9 mouse cellular contexts compared by ENCODE assay signal in the genomic region with DNA sequence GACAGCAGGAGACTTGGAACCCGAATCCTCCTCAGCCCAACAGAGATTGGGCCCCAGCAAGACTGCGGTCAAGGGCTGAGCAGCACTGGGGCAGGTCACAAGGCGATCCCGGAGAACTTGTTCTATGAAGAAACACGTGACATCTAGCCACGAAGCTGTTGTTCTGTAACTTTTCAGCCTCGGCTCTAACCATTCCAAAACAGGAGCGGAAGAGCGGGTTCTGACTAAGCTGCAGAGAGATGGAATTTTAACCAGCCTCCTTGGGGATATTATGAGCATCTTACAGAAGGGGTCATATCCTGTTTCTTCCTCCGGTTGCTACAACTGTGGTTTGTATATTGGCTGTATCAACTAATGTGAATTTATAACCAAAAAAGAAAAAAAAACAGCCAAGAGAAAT. TPM values are rescaled to one million over a fixed set of nuclear protein-coding genes. Genes with fewer than 3 reads are reported as not detected.
DNase-seq lines count a peak whose midpoint lies in the region; ATAC-seq and TF ChIP-seq lines count a peak whose summit lies in the region.
"Had no signal": no experiment of that assay in that cellular context is flagged by ENCODE, and none has a peak within 500 bp of the region (broad histone marks: within the 10 kb centered on the region; RNA-seq: fewer than 3 reads in every experiment).

No protein-coding gene starts in this region.

- no peak overlapping the region for H3K27ac ChIP-seq in forebrain, embryonic 11.5 days (ENCODE audit: low read depth, low read length)
- H3K27ac ChIP-seq in intestine, postnatal 0 days (ENCODE audit: low read depth, low read length): peak overlapping the region; percentile 28; the same call in 1 of the 2 replicates
- H3K27ac ChIP-seq: liver, embryonic 15.5 days had no signal

- peaks cover 2% of the 10 kb centered on the region; the same call in 1 of the 2 replicates for H3K4me1 ChIP-seq in forebrain, embryonic 11.5 days (replicated peaks; ENCODE audit: control insufficient read depth, insufficient read depth, low read length)
- H3K4me1 ChIP-seq in intestine, postnatal 0 days (replicated peaks; ENCODE audit: control insufficient read depth, insufficient read depth, low read length): no peaks in the 10 kb centered on the region
- H3K4me1 ChIP-seq: liver, embryonic 15.5 days had no signal

- H3K4me2 ChIP-seq in forebrain, embryonic 11.5 days (ENCODE audit: low read depth, low read length, severe bottlenecking): no peak overlapping the region
- peak overlapping the region; percentile 7; the same call in 1 of the 2 replicates for H3K4me2 ChIP-seq in intestine, postnatal 0 days (replicated peaks; ENCODE audit: low read depth)
- H3K4me2 ChIP-seq: liver, embryonic 15.5 days had no signal

- H3K27me3 ChIP-seq in forebrain, embryonic 11.5 days (ENCODE audit: control insufficient read depth, insufficient read depth, low read length): no peaks in the 10 kb centered on the region
- H3K27me3 ChIP-seq in intestine, postnatal 0 days (replicated peaks; ENCODE audit: control insufficient read depth, insufficient read depth, low read length): no peaks in the 10 kb centered on the region
- H3K27me3 ChIP-seq: liver, embryonic 15.5 days had no signal

- ATAC-seq in forebrain, embryonic 11.5 days (replicated peaks; ENCODE audit: low FRiP score): 0 out of 2 replicates have a peak, but pooled peaks have one; percentile 27
- ATAC-seq in intestine, postnatal 0 days: no peak
- no peak for ATAC-seq in monocyte, adult 5-6 weeks (replicated peaks; ENCODE audit: insufficient number of reproducible peaks, low FRiP score, low TSS enrichment, poor library complexity, severe bottlenecking)

- no peaks in the 10 kb centered on the region for H3K9me3 ChIP-seq in forebrain, embryonic 11.5 days (ENCODE audit: control insufficient read depth, low read length)
- no peaks in the 10 kb centered on the region for H3K9me3 ChIP-seq in intestine, postnatal 0 days (ENCODE audit: control insufficient read depth)
- H3K9me3 ChIP-seq: liver, embryonic 15.5 days had no signal

- no peak overlapping the region for H3K4me3 ChIP-seq in forebrain, embryonic 11.5 days (ENCODE audit: low read depth, low read length)
- H3K4me3 ChIP-seq in intestine, postnatal 0 days (ENCODE audit: low read depth, low read length): no peak overlapping the region
- H3K4me3 ChIP-seq: liver, embryonic 15.5 days had no signal

- H3K36me3 ChIP-seq in forebrain, embryonic 11.5 days (ENCODE audit: control insufficient read depth, insufficient read depth, low read length): no peaks in the 10 kb centered on the region
- H3K36me3 ChIP-seq in intestine, postnatal 0 days (ENCODE audit: control insufficient read depth, insufficient read depth): no peaks in the 10 kb centered on the region
- H3K36me3 ChIP-seq: liver, embryonic 15.5 days had no signal

- no peak for TF ChIP-seq CTCF in intestine, postnatal 0 days (IDR thresholded peaks at IDR 0.05; ENCODE audit: low read depth)

- H3K9ac ChIP-seq in forebrain, embryonic 11.5 days (ENCODE audit: low read length): no peak overlapping the region; the same call in 1 of the 2 replicates
- no peak overlapping the region for H3K9ac ChIP-seq in intestine, postnatal 0 days (ENCODE audit: low read depth, low read length)
- H3K9ac ChIP-seq: liver, embryonic 15.5 days had no signal

- DNase-seq in ovary, postnatal 36 days (ENCODE audit: low spot score): peak; percentile 7
- no peak for DNase-seq in ovary, postnatal 14 days (ENCODE audit: low spot score)
- no peak for DNase-seq in forebrain, embryonic 11.5 days (ENCODE audit: low spot score)
- DNase-seq in lung, postnatal 25 days (ENCODE audit: low spot score): peak; percentile 34
- no peak for DNase-seq in thymus, postnatal 36 days
- DNase-seq in right cerebral cortex, postnatal 10 days (ENCODE audit: low spot score in 2 of 2): no peak

- 36% methylated on average over 10 of the region's 10 CpGs for WGBS in forebrain, embryonic 11.5 days
- WGBS in intestine, postnatal 0 days: 46% methylated on average over 10 of the region's 10 CpGs

RNA-seq across cellular contexts. Expression of a gene that starts 38.4 kb away (rescaled TPM):
- polyA plus RNA-seq in forebrain, embryonic 11.5 days (2014; fragmentation: Nextera tagmentation; extraction: Ambion mirVana): 0.11 TPM in 1 of 2 replicates, not detected in the other
- polyA plus RNA-seq in intestine, postnatal 0 days (2015; fragmentation: Nextera tagmentation; extraction: Ambion mirVana): 0.03 TPM in 1 of 2 replicates, not detected in the other
- not detected in 3 replicates for total RNA-seq in monocyte, adult 5-6 weeks (2017)
- polyA plus RNA-seq: liver, embryonic 15.5 days had no signal

Comparison
In these comparisons a context has a peak if more than half of its experiments do, and no peak if none do; other contexts are left out.
1. DNase-seq: peak in ovary, postnatal 36 days (single experiment) and lung, postnatal 25 days (single experiment); none in ovary, postnatal 14 days (single experiment), forebrain, embryonic 11.5 days (single experiment), thymus, postnatal 36 days (0 of 2) and right cerebral cortex, postnatal 10 days (0 of 2).